Mouse (Mus musculus) hindbrain, embryonic 14.5 days (tissue): ENCODE measurements around the gene Fnbp1l. TPM values are rescaled to one million over a fixed set of nuclear protein-coding genes. Genes with fewer than 3 reads are reported as not detected.

ENCODE experiments used
- ATAC-seq: fragments of 200-750 bp; cut with Nextera tagmentation; 2 replicates; pipeline ENCODE4 v1.8.0; 2017; ENCODE audit warnings: moderate number of reproducible peaks, mild to moderate bottlenecking, moderate TSS enrichment, moderate library complexity; ENCODE audit not compliant: low FRiP score
- DNase-seq: peaks from one replicate; pipeline ENCODE4 v3.0.0-alpha.2; 2015; ENCODE audit warnings: low spot score
- H3K27ac ChIP-seq: fragments of 300-500 bp; sonication (generic); 2 replicates; pipeline ENCODE4 v1.5.1; 2014; ENCODE audit warnings: mild to moderate bottlenecking, moderate library complexity
- H3K27me3 ChIP-seq: fragments of 300-500 bp; sonication (generic); 2 replicates; pipeline ENCODE4 v1.6.1; 2014; ENCODE audit warnings: mild to moderate bottlenecking, low read length, mixed read lengths; ENCODE audit not compliant: control insufficient read depth, insufficient read depth
- H3K36me3 ChIP-seq: fragments of 300-500 bp; sonication (generic); replicated peaks from 2 replicates; pipeline ENCODE4 v1.6.1; 2014; ENCODE audit not compliant: control insufficient read depth, insufficient read depth
- H3K4me1 ChIP-seq: fragments of 300-500 bp; sonication (generic); replicated peaks from 2 replicates; pipeline ENCODE4 v1.6.1; 2014; ENCODE audit warnings: antibody characterized with exemption, low read length, mixed read lengths; ENCODE audit not compliant: control insufficient read depth, insufficient read depth
- H3K4me2 ChIP-seq: fragments of 300-500 bp; sonication (generic); replicated peaks from 2 replicates; pipeline ENCODE4 v1.6.1; 2014; ENCODE audit warnings: mild to moderate bottlenecking, moderate library complexity
- H3K4me3 ChIP-seq: fragments of 300-500 bp; sonication (generic); replicated peaks from 2 replicates; pipeline ENCODE4 v1.5.1; 2014; ENCODE audit warnings: mild to moderate bottlenecking, low read length
- H3K9ac ChIP-seq: fragments of 300-500 bp; sonication (generic); 2 replicates; pipeline ENCODE4 v1.6.1; 2014
- H3K9me3 ChIP-seq: fragments of 300-500 bp; sonication (generic); 2 replicates; pipeline ENCODE4 v1.6.1; 2016; ENCODE audit warnings: low read length; ENCODE audit not compliant: control insufficient read depth
- WGBS: fragments of 180-500 bp; shearing (Covaris S2); extraction: QIAGEN DNeasy Blood & Tissue Kit; methylation state at CpG from one replicate; pipeline ENCODE4 v1.1.7; 2014; 5-methylcytosine and 5-hydroxymethylcytosine counted together
- polyA plus RNA-seq: library from polyadenylated mRNA; unstranded; fragments of >200 nt; fragmentation: Nextera tagmentation; extraction: Ambion mirVana; gene quantifications from 2 replicates; pipeline ENCODE4 v1.2.1, GENCODE M21; 2014

The Fnbp1l gene
- polyA plus RNA-seq, 1 experiment from 2014 or later, result 209 TPM

GRCm38 (mm10) chr3:122635246-122635645 is 15.7 kb upstream of the Fnbp1l start:
- Histone ChIP-seq H3K4me2 (peak overlapping the region; percentile 17; the same call in 1 of the 2 replicates), H3K36me3 (no peaks in the 10 kb centered on the region), H3K9ac (no peak overlapping the region), H3K4me1 (0 out of 2 replicates have a peak, but pooled peaks cover 4% of the 10 kb centered on the region), H3K27me3 (no peaks in the 10 kb centered on the region), H3K4me3 (no peak overlapping the region), H3K9me3 (no peaks in the 10 kb centered on the region), H3K27ac (0 out of 2 replicates have a peak overlapping the region, but pooled peaks have one; percentile 26)
- WGBS, result 23% methylated on average over 12 of the region's 12 CpGs
- DNase-seq (no peak), ATAC-seq (no peak)

- no peak overlapping the region for H3K4me3 ChIP-seq
- 16% methylated on average over 13 of the region's 13 CpGs for WGBS
- no peaks in the 10 kb centered on the region for H3K27me3 ChIP-seq
- no peak for DNase-seq
- no peaks in the 10 kb centered on the region for H3K36me3 ChIP-seq
- no peaks in the 10 kb centered on the region for H3K9me3 ChIP-seq
- ATAC-seq, result no peak
- peak overlapping the region; percentile 12; the same call in 1 of the 2 replicates for H3K4me2 ChIP-seq
- H3K27ac ChIP-seq, result no peak overlapping the region
- H3K4me1 ChIP-seq, result no peaks in the 10 kb centered on the region
- H3K9ac ChIP-seq, result no peak overlapping the region
Observed at GRCm38 (mm10) chr3:122629580-122629979, 10.1 kb upstream of the Fnbp1l start.

DNA sequence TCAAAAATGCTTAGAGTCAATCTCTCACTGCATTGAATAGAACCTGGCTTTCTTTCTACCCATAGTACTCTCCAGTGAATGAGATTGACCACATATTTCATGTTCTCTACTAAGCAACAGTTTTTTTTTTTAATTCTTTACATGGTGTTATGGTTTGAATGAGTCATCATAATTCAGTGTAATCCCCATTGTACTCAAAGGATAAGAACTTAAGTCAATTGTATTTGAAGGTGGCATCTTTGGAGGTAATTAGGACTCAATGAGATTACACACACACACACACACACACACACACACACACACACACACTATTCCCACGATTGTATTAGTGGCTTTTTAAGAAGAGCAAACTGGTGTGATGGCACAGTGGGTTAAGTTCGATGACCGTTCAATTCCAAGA is 9.4 kb upstream of the Fnbp1l start:
- ATAC-seq, result no peak
- H3K9me3 ChIP-seq, result no peaks in the 10 kb centered on the region
- 84% methylated on average over 3 of the region's 3 CpGs for WGBS

DNA sequence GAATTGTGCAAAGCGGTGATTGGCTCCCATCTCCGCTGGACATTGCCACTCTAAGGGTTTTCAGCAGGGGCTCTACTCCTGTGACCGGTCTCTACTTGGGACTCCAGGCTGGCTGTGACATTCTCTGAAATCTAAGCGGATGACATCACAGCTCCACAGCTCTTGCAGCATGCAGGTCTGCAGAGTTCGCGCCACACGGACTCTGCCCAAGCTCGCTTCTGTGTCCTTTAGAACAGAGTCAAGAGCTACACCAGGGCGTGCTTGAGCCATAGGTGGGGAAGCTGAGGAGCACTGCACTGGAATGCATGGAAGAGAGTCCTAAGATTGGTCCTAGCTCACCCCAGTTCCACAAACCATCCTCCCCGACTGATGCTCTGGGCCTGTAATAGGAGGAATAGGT is 9.0 kb upstream of the Fnbp1l start:
- DNase-seq (no peak), ATAC-seq (no peak)
- Histone ChIP-seq H3K4me3 (no peak overlapping the region), H3K9me3 (no peaks in the 10 kb centered on the region), H3K9ac (no peak overlapping the region), H3K27me3 (no peaks in the 10 kb centered on the region), H3K4me1 (no peaks in the 10 kb centered on the region), H3K4me2 (no peak overlapping the region), H3K36me3 (no peaks in the 10 kb centered on the region), H3K27ac (no peak overlapping the region)
- WGBS, result 96% methylated on average over 10 of the region's 10 CpGs

More for the DNA sequence above, 9.4 kb upstream of the Fnbp1l start:
- DNase-seq, result no peak
- Histone ChIP-seq H3K4me2 (no peak overlapping the region), H3K36me3 (no peaks in the 10 kb centered on the region), H3K4me3 (no peak overlapping the region), H3K9ac (no peak overlapping the region), H3K27ac (no peak overlapping the region), H3K27me3 (no peaks in the 10 kb centered on the region), H3K4me1 (no peaks in the 10 kb centered on the region)

GRCm38 (mm10) chr3:122627846-122628245 is 8.3 kb upstream of the Fnbp1l start:
- Histone ChIP-seq H3K4me1 (no peaks in the 10 kb centered on the region), H3K27ac (no peak overlapping the region), H3K9me3 (no peaks in the 10 kb centered on the region), H3K4me2 (no peak overlapping the region), H3K27me3 (no peaks in the 10 kb centered on the region), H3K9ac (no peak overlapping the region), H3K4me3 (no peak overlapping the region), H3K36me3 (no peaks in the 10 kb centered on the region)
- WGBS, result 92% methylated on average over 6 of the region's 6 CpGs
- DNase-seq (no peak), ATAC-seq (no peak)

- no peak overlapping the region for H3K4me3 ChIP-seq
- DNase-seq (peak; percentile 51), ATAC-seq (no peak)
- H3K36me3 ChIP-seq, result no peaks in the 10 kb centered on the region
- 64% methylated on average over 6 of the region's 6 CpGs for WGBS
- H3K27me3 ChIP-seq, result no peaks in the 10 kb centered on the region
- no peaks in the 10 kb centered on the region for H3K9me3 ChIP-seq
- no peak overlapping the region for H3K4me2 ChIP-seq
- peaks cover 10% of the 10 kb centered on the region for H3K4me1 ChIP-seq
- no peak overlapping the region for H3K9ac ChIP-seq
- no peak overlapping the region for H3K27ac ChIP-seq
Observed at GRCm38 (mm10) chr3:122624591-122624990, 5.1 kb upstream of the Fnbp1l start.

- 1% methylated on average over 21 of the region's 21 CpGs for WGBS
- Histone ChIP-seq H3K9me3 (no peaks in the 10 kb centered on the region), H3K27ac (peak overlapping the region; percentile 99), H3K27me3 (no peaks in the 10 kb centered on the region), H3K4me3 (peak overlapping the region; percentile 99), H3K36me3 (no peaks in the 10 kb centered on the region), H3K4me2 (peak overlapping the region; percentile 85), H3K9ac (peak overlapping the region; percentile 100), H3K4me1 (peaks cover 30% of the 10 kb centered on the region)
- peak; percentile 42 for ATAC-seq
- no peak for DNase-seq
Observed at GRCm38 (mm10) chr3:122620285-122620931, 893 bp upstream of the Fnbp1l start.

DNA sequence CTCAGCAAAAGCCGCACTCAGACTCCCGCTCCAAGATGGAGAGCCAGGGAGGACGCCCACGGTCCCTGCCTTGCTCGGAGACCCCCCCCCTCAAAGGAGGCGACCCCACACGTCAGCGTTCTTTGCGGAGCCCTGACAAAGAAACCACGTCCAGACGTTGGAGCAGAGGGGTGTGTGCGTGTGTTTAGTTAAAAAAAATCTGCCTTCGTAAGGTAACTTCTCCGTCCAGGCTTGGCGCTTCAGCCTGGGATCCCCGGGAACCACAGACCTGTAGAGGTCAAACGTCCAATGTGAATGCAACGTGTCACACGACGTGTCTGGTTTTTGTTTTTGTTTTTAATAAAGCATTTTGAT is 393 bp upstream of the Fnbp1l start:
- 0% methylated on average over 20 of the region's 20 CpGs for WGBS
- Histone ChIP-seq H3K9ac (peak overlapping the region; percentile 100), H3K9me3 (no peaks in the 10 kb centered on the region), H3K27me3 (no peaks in the 10 kb centered on the region), H3K36me3 (no peaks in the 10 kb centered on the region), H3K4me1 (peaks cover 35% of the 10 kb centered on the region), H3K4me2 (peak overlapping the region; percentile 85), H3K4me3 (peak overlapping the region; percentile 99), H3K27ac (peak overlapping the region; percentile 99)
- ATAC-seq (peak; percentile 82), DNase-seq (peak; percentile 70)

DNA sequence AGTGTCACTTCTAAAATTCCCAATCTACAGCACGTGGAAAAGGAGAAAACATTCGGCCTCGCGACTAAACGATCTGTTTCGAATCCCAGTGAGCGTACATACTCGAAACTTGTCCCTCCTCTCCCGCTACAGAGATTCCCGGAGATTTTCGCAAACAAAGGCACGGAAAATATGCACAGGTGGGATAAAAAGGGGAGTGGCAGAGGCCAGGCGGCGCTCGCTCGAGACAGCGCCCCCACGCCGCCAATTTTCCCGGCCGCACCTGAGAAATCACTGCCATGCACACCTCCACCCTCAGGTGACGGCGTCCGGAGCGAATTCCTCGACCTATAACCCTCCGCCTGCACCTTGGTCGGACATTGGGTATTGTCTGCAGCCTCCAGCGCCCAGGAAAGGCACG is 1.1 kb downstream of the Fnbp1l start:
- peak overlapping the region; percentile 100 for H3K9ac ChIP-seq
- DNase-seq (peak; percentile 61), ATAC-seq (no peak)
- H3K4me1 ChIP-seq, result peaks cover 43% of the 10 kb centered on the region
- no peaks in the 10 kb centered on the region for H3K9me3 ChIP-seq
- peak overlapping the region; percentile 72 for H3K4me2 ChIP-seq
- peak overlapping the region; percentile 99 for H3K27ac ChIP-seq
- H3K27me3 ChIP-seq, result no peaks in the 10 kb centered on the region
- H3K4me3 ChIP-seq, result peak overlapping the region; percentile 99
- no peaks in the 10 kb centered on the region for H3K36me3 ChIP-seq
- WGBS, result under 1% methylated on average over 30 of the region's 30 CpGs
